Mouse (Mus musculus) embryonic facial prominence, embryonic 15.5 days (tissue): ENCODE data around the gene Nf2. TPM values are rescaled to one million over a fixed set of nuclear protein-coding genes. Genes with fewer than 3 reads are reported as not detected.

Source experiments
- ATAC-seq: fragments of 200-750 bp; cut with Nextera tagmentation; 2 replicates; pipeline ENCODE4 v1.8.0; 2017; ENCODE audit warnings: low read depth, moderate TSS enrichment; ENCODE audit not compliant: insufficient number of reproducible peaks, low FRiP score, low TSS enrichment
- H3K27ac ChIP-seq: fragments of 300-500 bp; sonication (generic); replicated peaks from 2 replicates; pipeline ENCODE4 v1.5.1; 2015; ENCODE audit warnings: mild to moderate bottlenecking, inconsistent platforms
- H3K27me3 ChIP-seq: fragments of 300-500 bp; sonication (generic); 2 replicates; pipeline ENCODE4 v1.6.1; 2015; ENCODE audit warnings: inconsistent platforms
- H3K36me3 ChIP-seq: fragments of 300-500 bp; sonication (generic); 2 replicates; pipeline ENCODE4 v1.6.1; 2015; ENCODE audit warnings: mild to moderate bottlenecking, inconsistent platforms
- H3K4me1 ChIP-seq: fragments of 300-500 bp; sonication (generic); 2 replicates; pipeline ENCODE4 v1.6.1; 2015; ENCODE audit warnings: inconsistent platforms
- H3K4me2 ChIP-seq: fragments of 300-500 bp; sonication (generic); replicated peaks from 2 replicates; pipeline ENCODE4 v1.6.1; 2015; ENCODE audit warnings: mild to moderate bottlenecking, inconsistent platforms
- H3K4me3 ChIP-seq: fragments of 300-500 bp; sonication (generic); replicated peaks from 2 replicates; pipeline ENCODE4 v1.5.1; 2015; ENCODE audit warnings: mild to moderate bottlenecking, inconsistent platforms
- H3K9ac ChIP-seq: fragments of 300-500 bp; sonication (generic); 2 replicates; pipeline ENCODE4 v1.6.1; 2015; ENCODE audit warnings: inconsistent platforms
- H3K9me3 ChIP-seq: fragments of 300-500 bp; sonication (generic); replicated peaks from 2 replicates; pipeline ENCODE4 v1.6.1; 2016; ENCODE audit warnings: inconsistent platforms
- WGBS: fragments of 180-500 bp; shearing (Covaris S2); methylation state at CpG from one replicate; pipeline ENCODE4 v1.1.7; 2015; 5-methylcytosine and 5-hydroxymethylcytosine counted together
- microRNA-seq: library from miRNA; unstranded; fragments of <30 nt; microRNA quantifications from one replicate; pipeline ENCODE4, GENCODE M21; 2016; ENCODE audit warnings: borderline number of aligned reads
- polyA plus RNA-seq: library from polyadenylated mRNA; unstranded; fragments of >200 nt; fragmentation: Nextera tagmentation; extraction: Ambion mirVana; gene quantifications from 2 replicates; pipeline ENCODE4 v1.2.1, GENCODE M21; 2015

The Nf2 gene
- polyA plus RNA-seq, 1 experiment from 2014 or later = 50.7 TPM

DNA sequence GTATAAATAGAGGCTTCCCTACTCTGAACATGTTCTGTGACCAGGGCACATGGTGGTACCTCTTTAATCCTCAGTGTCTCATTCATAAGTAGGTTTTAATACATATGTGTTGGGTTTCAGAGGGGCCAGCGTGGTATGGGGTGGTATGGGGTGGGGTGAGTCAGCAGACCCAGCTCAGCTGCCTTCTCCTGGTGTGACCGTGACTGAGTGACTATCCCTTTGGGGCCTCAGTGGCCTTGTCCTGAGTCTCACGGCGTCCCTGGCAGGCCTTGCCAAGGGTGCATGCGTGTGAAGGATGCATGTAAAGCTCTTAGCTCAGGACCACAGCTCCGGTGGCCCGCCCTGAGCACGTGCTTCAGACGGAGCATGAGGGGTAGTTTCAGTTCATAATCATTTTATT, 129.4 kb downstream of the Nf2 start:
- H3K4me3 ChIP-seq = no peak overlapping the region
- 83% methylated on average over 9 of the region's 9 CpGs for WGBS
- H3K9ac ChIP-seq = no peak overlapping the region
- H3K9me3 ChIP-seq = no peaks in the 10 kb centered on the region
- no peak overlapping the region for H3K27ac ChIP-seq
- H3K4me1 ChIP-seq = peaks cover 15% of the 10 kb centered on the region
- ATAC-seq = no peak
- peaks cover 16% of the 10 kb centered on the region; the same call in 1 of the 2 replicates for H3K36me3 ChIP-seq
- no peak overlapping the region for H3K4me2 ChIP-seq
- no peaks in the 10 kb centered on the region for H3K27me3 ChIP-seq

DNA sequence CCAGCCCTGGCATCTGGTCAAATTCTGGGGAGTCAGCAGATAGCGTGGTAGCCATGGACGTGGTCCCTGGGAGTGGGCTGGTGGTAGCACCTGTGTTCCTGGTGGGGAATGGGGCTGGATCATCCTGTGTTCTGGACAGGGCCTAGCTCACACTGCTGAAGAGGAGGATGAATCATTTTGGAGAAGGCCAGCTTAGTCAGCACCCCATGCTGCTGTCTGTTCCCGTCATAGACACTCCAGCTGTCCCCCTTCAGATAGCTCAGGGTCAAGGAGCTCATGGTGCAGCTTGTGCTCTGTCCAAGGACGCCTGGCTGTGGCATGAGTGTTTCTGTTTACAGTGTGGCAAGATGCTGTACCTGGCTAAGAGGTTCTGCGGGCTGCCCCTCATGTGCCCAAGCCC, 130.8 kb downstream of the Nf2 start:
- WGBS = 85% methylated on average over 5 of the region's 5 CpGs
- Histone ChIP-seq H3K4me1 (peaks cover 15% of the 10 kb centered on the region), H3K36me3 (peaks cover 10% of the 10 kb centered on the region; the same call in 1 of the 2 replicates), H3K4me2 (no peak overlapping the region), H3K9ac (no peak overlapping the region), H3K27ac (no peak overlapping the region), H3K4me3 (no peak overlapping the region), H3K27me3 (no peaks in the 10 kb centered on the region), H3K9me3 (no peaks in the 10 kb centered on the region)
- no peak for ATAC-seq

DNA sequence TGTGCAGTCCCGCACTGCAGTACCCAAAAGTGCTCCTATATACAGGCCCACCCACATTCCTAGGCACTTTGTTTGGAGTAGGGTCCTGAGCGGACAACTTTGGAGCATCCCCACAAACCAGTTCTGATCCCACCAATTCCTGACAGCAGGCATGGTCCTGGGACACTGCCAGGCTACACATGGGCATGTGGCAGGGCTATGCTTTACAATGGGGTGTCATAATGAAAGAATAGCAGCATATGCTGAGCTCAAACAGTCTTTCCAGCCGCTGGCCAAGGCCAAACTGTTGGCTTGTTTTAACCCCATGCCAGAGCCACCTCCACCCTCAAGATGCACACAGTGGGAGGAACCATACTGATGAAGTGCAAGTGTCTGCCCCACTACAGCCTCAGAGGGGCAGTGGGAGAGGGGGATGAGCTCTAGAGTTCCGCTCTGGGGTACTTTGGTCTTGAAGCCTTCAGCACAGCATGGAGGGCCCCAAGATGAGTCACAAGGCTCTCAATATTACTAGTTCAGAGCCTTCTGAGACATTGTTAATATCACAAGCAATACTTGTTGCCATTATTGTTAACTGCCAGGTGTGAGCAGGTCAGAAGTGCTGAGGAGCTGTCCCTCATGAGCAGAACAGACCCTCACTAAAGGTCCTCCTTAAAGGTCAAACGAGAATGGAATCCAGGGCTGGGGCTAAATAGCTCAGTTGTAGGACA, 132.7 kb downstream of the Nf2 start:
- 85% methylated on average over 5 of the region's 5 CpGs for WGBS

More for the DNA sequence above, 132.7 kb downstream of the Nf2 start:
- ATAC-seq = no peak
- Histone ChIP-seq H3K4me3 (no peak overlapping the region), H3K27ac (no peak overlapping the region), H3K36me3 (no peaks in the 10 kb centered on the region), H3K9ac (no peak overlapping the region), H3K4me2 (no peak overlapping the region), H3K4me1 (peaks cover 15% of the 10 kb centered on the region), H3K9me3 (no peaks in the 10 kb centered on the region), H3K27me3 (no peaks in the 10 kb centered on the region)

Small RNAs within 50 kb of the gene (microRNA-seq; reads per million reads assigned to microRNA genes)
- gene Mir6918 = not detected

Other genes starting within 250 kb of the Nf2 start
- not detected in 2 replicates for gene Gm11032, start 229.5 kb downstream of the Nf2 start, polyA plus RNA-seq
- 29.3 and 33.3 TPM in 2 replicates for gene Ascc2, start 211.8 kb downstream of the Nf2 start, polyA plus RNA-seq
- gene Uqcr10, start 145.2 kb downstream of the Nf2 start, polyA plus RNA-seq = 734 and 735 TPM in 2 replicates
- 62.8 and 67.1 TPM in 2 replicates for gene Zmat5, start 144.9 kb downstream of the Nf2 start, polyA plus RNA-seq
- gene Cabp7, start 102.8 kb downstream of the Nf2 start, polyA plus RNA-seq = 0.09 and 0.28 TPM in 2 replicates
- gene Nipsnap1, start 24.4 kb upstream of the Nf2 start, polyA plus RNA-seq = 39.0 and 41.3 TPM in 2 replicates
- gene Thoc5, start 45.8 kb upstream of the Nf2 start, polyA plus RNA-seq = 29.4 and 33.7 TPM in 2 replicates
- gene Nefh, start 98.5 kb upstream of the Nf2 start, polyA plus RNA-seq = 0.20 and 0.27 TPM in 2 replicates
- 53.6 and 60.0 TPM in 2 replicates for gene Ap1b1, start 137.3 kb upstream of the Nf2 start, polyA plus RNA-seq
- 4.1 TPM in 2 replicates for gene Rasl10a, start 208.6 kb upstream of the Nf2 start, polyA plus RNA-seq
- gene Gas2l1, start 215.8 kb upstream of the Nf2 start, polyA plus RNA-seq = 39.0 and 43.3 TPM in 2 replicates
- 28.8 and 29.4 TPM in 2 replicates for gene Rhbdd3, start 249.4 kb upstream of the Nf2 start, polyA plus RNA-seq
- 691 and 729 TPM in 2 replicates for gene Ewsr1, start 249.7 kb upstream of the Nf2 start, polyA plus RNA-seq